Mouse (Mus musculus): ENCODE measurements around the gene Atp5l. TPM values are rescaled to one million over a fixed set of nuclear protein-coding genes. Genes with fewer than 3 reads are reported as not detected.

The Atp5l gene
- polyA plus RNA-seq, 1 experiment from 2014 or later, result 618 TPM

DNA sequence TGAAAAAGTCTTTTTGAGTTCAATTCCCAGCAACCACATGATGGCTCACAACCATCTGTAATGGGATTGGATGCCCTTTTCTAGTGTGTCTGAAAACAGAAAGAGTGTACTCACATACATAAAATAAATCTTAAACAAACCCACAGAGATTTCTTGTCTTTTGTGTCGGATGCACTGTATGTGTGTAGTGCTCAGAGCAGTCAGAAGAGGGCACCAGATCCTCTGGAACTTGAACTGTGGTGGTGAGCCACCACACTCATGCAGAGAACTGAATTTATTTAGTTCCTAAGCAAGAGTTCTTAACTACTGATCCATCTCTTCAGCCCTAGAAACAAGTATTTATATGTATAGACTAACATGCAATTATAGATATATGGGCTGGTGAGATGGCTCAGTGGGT is 4.3 kb downstream of the Atp5l start:
- ATAC-seq (ENCODE audit: insufficient read depth) (no peak), DNase-seq (peak; percentile 71)
- no peak overlapping the region for H3K27ac ChIP-seq (ENCODE audit: low read depth)
- no peak overlapping the region for H3K4me2 ChIP-seq
- no peaks in the 10 kb centered on the region for H3K9me3 ChIP-seq (ENCODE audit: low read depth, low read length)
- TF ChIP-seq CTCF (IDR thresholded peaks at IDR 0.05; ENCODE audit: low read depth), result peak; percentile 53; the same call in 1 of the 2 replicates
- no peak overlapping the region for H3K9ac ChIP-seq
- H3K27me3 ChIP-seq (ENCODE audit: insufficient read depth, low read length), result no peaks in the 10 kb centered on the region
- peaks cover 20% of the 10 kb centered on the region for H3K36me3 ChIP-seq (ENCODE audit: insufficient read depth)
- 57% methylated on average over 1 of the region's 1 CpGs for WGBS
- no peak overlapping the region for H3K4me3 ChIP-seq (ENCODE audit: low read depth, low read length)
- peaks cover 3% of the 10 kb centered on the region; the same call in 1 of the 2 replicates for H3K4me1 ChIP-seq (ENCODE audit: insufficient read depth)

DNA sequence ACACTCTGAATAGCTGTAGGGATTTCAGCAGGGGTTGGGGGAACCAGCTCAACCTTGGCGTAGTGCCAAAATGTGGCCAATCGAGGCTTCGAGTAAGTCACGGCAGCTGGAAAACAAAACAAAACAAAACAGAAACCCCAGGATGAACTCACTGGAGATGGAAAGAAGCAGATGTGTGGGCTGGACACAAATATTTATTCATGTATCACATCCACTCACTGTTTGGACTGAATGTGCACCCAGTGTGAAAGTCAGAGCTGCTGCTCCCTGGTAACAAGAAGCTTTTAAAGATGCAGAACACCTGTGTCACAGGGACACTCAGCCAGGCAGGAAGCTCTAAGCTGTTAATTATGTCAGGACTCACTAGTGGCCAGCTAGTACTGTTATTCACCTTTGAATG is 5.8 kb downstream of the Atp5l start:
- peak; percentile 50 for DNase-seq
- Histone ChIP-seq H3K27me3 (ENCODE audit: insufficient read depth, low read length) (no peaks in the 10 kb centered on the region), H3K4me3 (ENCODE audit: low read depth, low read length) (no peak overlapping the region), H3K9ac (no peak overlapping the region), H3K36me3 (ENCODE audit: insufficient read depth) (peaks cover 32% of the 10 kb centered on the region), H3K4me2 (no peak overlapping the region), H3K9me3 (ENCODE audit: low read depth, low read length) (no peaks in the 10 kb centered on the region), H3K4me1 (ENCODE audit: insufficient read depth) (peaks cover 3% of the 10 kb centered on the region; the same call in 1 of the 2 replicates), H3K27ac (ENCODE audit: low read depth) (no peak overlapping the region)
- WGBS, result 33% methylated on average over 4 of the region's 4 CpGs
- TF ChIP-seq CTCF (IDR thresholded peaks at IDR 0.05; ENCODE audit: low read depth), result no peak
- no peak for ATAC-seq (ENCODE audit: insufficient read depth)

DNA sequence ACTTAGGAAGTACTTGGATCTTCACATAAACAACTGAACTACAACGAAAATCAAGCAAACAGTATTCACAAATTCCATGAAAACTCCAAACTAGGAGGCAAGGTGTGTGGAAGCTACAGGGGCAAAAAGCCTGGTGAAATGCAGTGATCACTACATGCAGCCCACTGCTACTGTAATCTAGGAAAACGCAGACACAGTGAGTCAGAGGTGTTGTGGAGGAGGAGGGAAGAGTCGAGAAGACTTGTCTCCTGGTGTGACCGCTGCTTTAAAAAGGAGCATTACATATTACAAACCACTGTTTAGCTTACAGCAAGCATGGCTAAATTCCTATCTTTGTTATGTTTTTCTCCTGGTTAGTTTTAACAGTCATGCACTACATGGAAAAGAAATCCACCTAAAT is 9.2 kb downstream of the Atp5l start:
- no peaks in the 10 kb centered on the region for H3K4me1 ChIP-seq (ENCODE audit: insufficient read depth)
- H3K36me3 ChIP-seq (ENCODE audit: insufficient read depth), result peaks cover 32% of the 10 kb centered on the region
- no peak overlapping the region for H3K9ac ChIP-seq
- no peak for DNase-seq
- no peak for TF ChIP-seq CTCF (IDR thresholded peaks at IDR 0.05; ENCODE audit: low read depth)
- WGBS, result 93% methylated on average over 4 of the region's 4 CpGs
- H3K9me3 ChIP-seq (ENCODE audit: low read depth, low read length), result no peaks in the 10 kb centered on the region
- H3K27ac ChIP-seq (ENCODE audit: low read depth), result no peak overlapping the region
- no peak overlapping the region for H3K4me3 ChIP-seq (ENCODE audit: low read depth, low read length)
- no peak overlapping the region for H3K4me2 ChIP-seq
- no peak for ATAC-seq (ENCODE audit: insufficient read depth)
- no peaks in the 10 kb centered on the region for H3K27me3 ChIP-seq (ENCODE audit: insufficient read depth, low read length)

DNA sequence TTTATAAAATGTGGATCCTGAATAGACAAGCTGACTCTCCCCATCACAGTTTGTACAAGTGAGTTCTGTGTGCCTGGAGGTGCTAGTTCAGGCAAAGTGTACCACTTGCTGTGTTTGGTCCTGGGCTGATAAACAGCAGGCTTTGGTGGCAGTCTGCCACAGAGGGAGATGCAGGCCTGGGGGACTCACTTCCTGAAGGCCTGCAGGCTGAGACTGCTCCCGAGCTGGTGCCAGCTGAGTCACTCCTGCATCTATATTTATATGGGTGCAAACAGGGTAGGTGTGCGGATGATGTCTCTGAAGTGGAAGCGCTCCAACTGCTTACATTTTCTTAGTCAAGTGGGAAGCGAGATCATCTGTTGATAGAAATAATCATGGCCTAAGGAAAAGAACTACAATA is 14.9 kb downstream of the Atp5l start:
- ATAC-seq (ENCODE audit: insufficient read depth) (no peak), DNase-seq (no peak)
- Histone ChIP-seq H3K9ac (no peak overlapping the region), H3K9me3 (ENCODE audit: low read depth, low read length) (no peaks in the 10 kb centered on the region), H3K4me1 (ENCODE audit: insufficient read depth) (no peaks in the 10 kb centered on the region), H3K27me3 (ENCODE audit: insufficient read depth, low read length) (no peaks in the 10 kb centered on the region), H3K27ac (ENCODE audit: low read depth) (no peak overlapping the region), H3K36me3 (ENCODE audit: insufficient read depth) (peaks cover 7% of the 10 kb centered on the region), H3K4me2 (no peak overlapping the region), H3K4me3 (ENCODE audit: low read depth, low read length) (no peak overlapping the region)
- 62% methylated on average over 4 of the region's 4 CpGs for WGBS
- TF ChIP-seq CTCF (IDR thresholded peaks at IDR 0.05; ENCODE audit: low read depth), result no peak

DNA sequence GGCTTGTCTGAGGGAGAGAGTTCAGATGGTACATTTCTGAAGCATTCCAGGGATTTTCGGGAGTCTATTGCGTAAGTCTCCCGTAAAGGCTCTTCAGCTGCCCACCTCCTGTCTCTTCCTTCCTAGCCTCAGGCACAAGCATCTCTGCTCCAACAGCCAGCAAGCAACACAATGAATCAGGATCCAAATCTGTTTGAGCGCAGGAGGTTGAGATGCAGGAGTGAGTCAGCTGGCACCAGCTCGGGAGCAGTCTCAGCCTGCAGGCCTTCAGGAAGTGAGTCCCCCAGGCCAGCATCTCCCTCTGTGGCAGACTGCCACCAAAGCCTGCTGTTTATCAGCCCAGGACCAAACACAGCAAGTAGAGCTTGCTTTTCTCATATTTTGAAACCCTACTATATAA is 15.6 kb downstream of the Atp5l start:
- Histone ChIP-seq H3K36me3 (ENCODE audit: insufficient read depth) (peaks cover under 1% of the 10 kb centered on the region; the same call in 1 of the 2 replicates), H3K4me3 (ENCODE audit: low read depth, low read length) (no peak overlapping the region), H3K27me3 (ENCODE audit: insufficient read depth, low read length) (no peaks in the 10 kb centered on the region), H3K27ac (ENCODE audit: low read depth) (no peak overlapping the region), H3K9ac (no peak overlapping the region), H3K9me3 (ENCODE audit: low read depth, low read length) (no peaks in the 10 kb centered on the region), H3K4me2 (no peak overlapping the region), H3K4me1 (ENCODE audit: insufficient read depth) (no peaks in the 10 kb centered on the region)
- ATAC-seq (ENCODE audit: insufficient read depth) (no peak), DNase-seq (peak; percentile 37)
- no peak for TF ChIP-seq CTCF (IDR thresholded peaks at IDR 0.05; ENCODE audit: low read depth)
- 54% methylated on average over 5 of the region's 5 CpGs for WGBS

DNA sequence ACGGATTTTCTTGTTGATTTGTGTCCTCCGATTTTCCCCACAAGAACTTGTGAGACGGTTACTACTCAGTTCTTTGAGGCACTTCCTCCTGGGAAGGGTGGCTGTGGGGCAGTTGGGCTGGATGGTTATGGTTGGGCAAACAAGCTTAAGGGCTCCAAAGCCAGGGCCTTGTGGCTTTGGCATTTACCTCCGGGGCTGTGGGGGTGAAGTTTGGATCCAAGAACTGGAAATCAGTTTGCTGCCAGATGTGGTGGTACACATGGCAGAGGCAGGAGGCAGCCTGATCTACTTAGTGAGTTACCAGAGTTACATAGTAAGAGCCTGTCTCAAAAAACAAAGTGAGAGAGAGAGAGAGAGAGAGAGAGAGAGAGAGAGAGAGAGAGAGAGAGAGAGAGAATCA is 16.7 kb downstream of the Atp5l start:
- TF ChIP-seq CTCF (IDR thresholded peaks at IDR 0.05; ENCODE audit: low read depth), result no peak
- Histone ChIP-seq H3K36me3 (ENCODE audit: insufficient read depth) (no peaks in the 10 kb centered on the region), H3K4me2 (no peak overlapping the region), H3K9me3 (ENCODE audit: low read depth, low read length) (no peaks in the 10 kb centered on the region), H3K9ac (no peak overlapping the region), H3K4me1 (ENCODE audit: insufficient read depth) (no peaks in the 10 kb centered on the region), H3K27ac (ENCODE audit: low read depth) (no peak overlapping the region), H3K4me3 (ENCODE audit: low read depth, low read length) (no peak overlapping the region), H3K27me3 (ENCODE audit: insufficient read depth, low read length) (no peaks in the 10 kb centered on the region)
- DNase-seq, result no peak
- ATAC-seq (ENCODE audit: insufficient read depth), result no peak
- 65% methylated on average over 4 of the region's 4 CpGs for WGBS

DNA sequence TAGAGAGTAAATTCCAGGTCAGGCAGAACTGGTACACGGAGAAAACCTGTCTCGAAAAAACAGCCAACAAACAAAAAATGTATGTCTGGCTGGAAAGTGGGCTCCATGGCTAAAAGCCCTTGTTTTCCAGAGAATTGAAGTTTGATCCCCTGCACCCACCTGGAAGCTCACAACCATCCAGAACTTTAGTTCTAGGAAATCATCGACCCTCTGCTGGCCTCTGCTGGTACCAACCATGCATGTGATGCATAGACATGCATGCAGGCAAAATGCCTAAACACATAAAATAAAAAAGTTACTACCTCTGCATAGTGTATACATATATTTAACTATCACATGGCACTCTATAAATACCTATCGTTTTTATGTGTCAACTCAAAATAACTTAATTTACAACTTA is 20.1 kb downstream of the Atp5l start:
- H3K4me3 ChIP-seq (ENCODE audit: low read depth, low read length), result no peak overlapping the region
- ATAC-seq (ENCODE audit: insufficient read depth) (no peak), DNase-seq (peak; percentile 9)
- peak; percentile 30; the same call in 1 of the 2 replicates for TF ChIP-seq CTCF (IDR thresholded peaks at IDR 0.05; ENCODE audit: low read depth)
- WGBS, result 60% methylated on average over 4 of the region's 4 CpGs
- H3K27me3 ChIP-seq (ENCODE audit: insufficient read depth, low read length), result no peaks in the 10 kb centered on the region
- H3K36me3 ChIP-seq (ENCODE audit: insufficient read depth), result no peaks in the 10 kb centered on the region
- no peak overlapping the region for H3K9ac ChIP-seq
- no peak overlapping the region for H3K27ac ChIP-seq (ENCODE audit: low read depth)
- H3K4me1 ChIP-seq (ENCODE audit: insufficient read depth), result no peaks in the 10 kb centered on the region
- H3K4me2 ChIP-seq, result no peak overlapping the region
- H3K9me3 ChIP-seq (ENCODE audit: low read depth, low read length), result no peaks in the 10 kb centered on the region

DNA sequence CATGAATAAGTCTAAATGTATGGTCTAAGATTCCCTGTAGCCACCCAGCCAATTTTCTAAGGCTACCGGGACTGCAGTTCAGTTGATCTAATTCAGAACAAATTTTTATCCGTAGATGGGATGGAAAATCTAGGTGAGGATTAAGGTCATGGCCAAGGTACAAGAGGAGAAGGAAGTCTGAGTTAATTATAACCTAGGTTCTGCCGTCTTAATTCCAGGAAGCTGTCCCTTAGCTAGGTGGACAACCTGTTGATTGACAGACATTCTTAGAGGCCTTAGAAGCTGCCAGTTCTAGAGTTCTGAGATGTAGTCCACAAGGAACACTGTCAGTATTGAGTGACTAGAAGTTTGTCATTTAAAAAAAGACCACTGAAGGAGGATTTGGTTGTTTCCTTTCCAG is 20.8 kb downstream of the Atp5l start:
- Histone ChIP-seq H3K4me3 (ENCODE audit: low read depth, low read length) (no peak overlapping the region), H3K4me2 (no peak overlapping the region), H3K9me3 (ENCODE audit: low read depth, low read length) (no peaks in the 10 kb centered on the region), H3K27ac (ENCODE audit: low read depth) (no peak overlapping the region), H3K36me3 (ENCODE audit: insufficient read depth) (no peaks in the 10 kb centered on the region), H3K27me3 (ENCODE audit: insufficient read depth, low read length) (no peaks in the 10 kb centered on the region), H3K9ac (no peak overlapping the region), H3K4me1 (ENCODE audit: insufficient read depth) (no peaks in the 10 kb centered on the region)
- 66% methylated on average over 3 of the region's 3 CpGs for WGBS
- ATAC-seq (ENCODE audit: insufficient read depth) (no peak), DNase-seq (no peak)
- no peak for TF ChIP-seq CTCF (IDR thresholded peaks at IDR 0.05; ENCODE audit: low read depth)
